Mouse (Mus musculus) cerebellum, adult 2 months (tissue): ENCODE measurements at regions not wholly inside any gene's neighbourhood (a gene's known extent, or its start where the extent isn't known, plus 50 kb on each side); places are given as distances from the start of the nearest gene placed in this dataset.

Experiments
- CTCF ChIP-seq: fragments of 200-500 bp; IDR thresholded peaks from 2 replicates; pipeline ENCODE4 v1.5.1; 2011; ENCODE audit warnings: low read depth, mild to moderate bottlenecking, control low read depth, low read length, moderate library complexity, borderline replicate concordance; ENCODE audit not compliant: insufficient read depth
- POLR2A ChIP-seq: fragments of 200-500 bp; IDR thresholded peaks from 2 replicates; pipeline ENCODE4 v1.6.1; 2011; ENCODE audit warnings: low read length, control low read depth, borderline replicate concordance; ENCODE audit not compliant: insufficient read depth

- TF ChIP-seq CTCF (no peak), POLR2A (no peak)
Measured at GRCm38 (mm10) chr13:115985715-115986114, 323.8 kb downstream of the Isl1 start.
